Mouse (Mus musculus): ENCODE measurements around the gene Apbb2.

DNA sequence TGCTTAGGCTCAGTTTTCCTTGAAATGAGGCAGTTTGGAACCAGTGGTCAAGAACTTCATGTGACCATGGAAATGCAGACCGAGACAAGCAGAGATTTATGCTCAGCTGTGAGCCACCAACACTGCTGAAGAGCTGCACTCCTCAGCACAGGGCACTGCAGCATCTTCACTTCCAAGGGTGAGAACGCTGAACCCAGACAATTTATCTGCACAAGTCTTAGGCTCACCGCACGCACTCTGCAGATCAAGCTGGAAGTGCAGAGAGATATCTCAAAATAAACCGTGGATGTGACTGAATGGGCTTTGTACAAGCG lies 114.2 kb downstream of the Apbb2 start:
- TF ChIP-seq USF1 (IDR thresholded peaks at IDR 0.05; ENCODE audit: low read depth), result no peak
- no peak for TF ChIP-seq MAX (IDR thresholded peaks at IDR 0.05)
- no peak for TF ChIP-seq CTCF (IDR thresholded peaks at IDR 0.05; ENCODE audit: control insufficient read depth, insufficient read depth, insufficient read length)
- TF ChIP-seq MYOG (IDR thresholded peaks at IDR 0.05; ENCODE audit: control insufficient read depth, extremely low read depth, insufficient read length), result no peak
- TF ChIP-seq FOSL1 (IDR thresholded peaks at IDR 0.05; ENCODE audit: insufficient read depth, low read length, poor library complexity, severe bottlenecking), result no peak
- TF ChIP-seq MYOD1 (IDR thresholded peaks at IDR 0.05; ENCODE audit: control insufficient read depth, insufficient read length, low read depth), result no peak
